Mouse (Mus musculus): ENCODE measurements at regions not wholly inside any gene's neighbourhood (a gene's known extent, or its start where the extent isn't known, plus 50 kb on each side); places are given as distances from the start of the nearest gene placed in this dataset.

DNA sequence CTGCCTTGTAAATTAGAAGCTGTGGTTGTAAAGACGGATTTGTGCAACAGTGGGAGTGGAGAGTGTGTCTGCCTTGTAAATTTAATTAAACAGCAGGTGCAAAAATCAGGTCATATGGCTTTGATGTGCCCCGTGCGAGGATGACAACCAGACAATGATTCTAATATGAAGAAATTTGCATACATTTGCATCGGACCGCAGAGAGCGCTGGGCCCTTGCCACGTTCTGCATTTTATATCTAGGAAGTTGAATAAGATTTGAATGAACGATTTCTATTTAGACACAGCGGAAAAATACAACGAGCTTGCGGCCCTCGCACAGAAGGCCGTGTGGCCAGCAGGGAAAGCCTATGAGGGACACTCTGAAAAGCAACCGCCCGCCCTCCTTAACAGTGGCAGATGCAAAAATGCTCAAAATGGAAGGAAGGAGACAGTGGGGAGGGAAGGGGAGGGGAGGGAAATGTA, 187.5 kb downstream of the Rnf144a start:
- TF ChIP-seq POLR2A (IDR thresholded peaks at IDR 0.05; ENCODE audit: insufficient read depth, low read length): no peak
- TF ChIP-seq CTCF (IDR thresholded peaks at IDR 0.05; ENCODE audit: low read depth, low read length): no peak
- no peak for TF ChIP-seq EP300 (IDR thresholded peaks at IDR 0.05; ENCODE audit: insufficient read depth, low read depth, low read length)
